Mouse (Mus musculus) spleen, adult 2 months (tissue): ENCODE results near the gene Zp3. TPM values are rescaled to one million over a fixed set of nuclear protein-coding genes. Genes with fewer than 3 reads are reported as not detected.

Source experiments
- DNase-seq, 2 experiments: peaks; one replicate each; pipeline versions ENCODE4 v3.0.0 to v3.0.0-alpha.2; 2012 to 2021; ENCODE audit warnings: low spot score in 2 of 2, low read depth in 1 of 2
- H3K27ac ChIP-seq: fragments of 200-500 bp; 2 replicates; pipeline ENCODE4 v1.5.1; 2012; ENCODE audit warnings: low read length, inconsistent platforms; ENCODE audit not compliant: insufficient read depth
- H3K27me3 ChIP-seq: fragments of 200-500 bp; 2 replicates; pipeline ENCODE4 v1.6.1; 2012; ENCODE audit warnings: mild to moderate bottlenecking, moderate library complexity, low read length, inconsistent platforms; ENCODE audit not compliant: control insufficient read depth, insufficient read depth
- H3K36me3 ChIP-seq: fragments of 200-500 bp; 2 replicates; pipeline ENCODE4 v1.6.1; 2012; ENCODE audit warnings: mild to moderate bottlenecking, low read length, inconsistent platforms; ENCODE audit not compliant: control insufficient read depth, insufficient read depth
- H3K4me1 ChIP-seq: fragments of 200-500 bp; 2 replicates; pipeline ENCODE4 v1.6.1; 2011; ENCODE audit warnings: inconsistent platforms; ENCODE audit not compliant: control insufficient read depth, insufficient read depth, insufficient read length
- H3K4me3 ChIP-seq: fragments of 200-500 bp; 2 replicates; pipeline ENCODE4 v1.5.1; 2011; ENCODE audit warnings: mild to moderate bottlenecking, inconsistent platforms; ENCODE audit not compliant: insufficient read depth, insufficient read length; ENCODE audit errors: extremely low read depth
- CTCF ChIP-seq: fragments of 200-500 bp; IDR thresholded peaks from 2 replicates; pipeline ENCODE4 v1.5.1; 2011; ENCODE audit warnings: mild to moderate bottlenecking, inconsistent platforms; ENCODE audit not compliant: insufficient read depth, insufficient read length, insufficient replicate concordance; ENCODE audit errors: extremely low read depth
- POLR2A ChIP-seq: fragments of 200-500 bp; IDR thresholded peaks from 2 replicates; pipeline ENCODE4 v1.6.1; 2011; ENCODE audit warnings: low read depth, low read length, inconsistent platforms
- WGBS: fragments of 180-500 bp; shearing (Covaris S2); methylation state at CpG from one replicate; pipeline ENCODE4 v1.1.7; 2018; 5-methylcytosine and 5-hydroxymethylcytosine counted together
- polyA plus RNA-seq: library from polyadenylated mRNA; depleted of rRNA; stranded (reverse); fragments of >200 nt; gene quantifications from 2 replicates; pipeline ENCODE4 v1.2.3, GENCODE M21; 2012

The Zp3 gene
- polyA plus RNA-seq, 1 experiment, result not detected

DNA sequence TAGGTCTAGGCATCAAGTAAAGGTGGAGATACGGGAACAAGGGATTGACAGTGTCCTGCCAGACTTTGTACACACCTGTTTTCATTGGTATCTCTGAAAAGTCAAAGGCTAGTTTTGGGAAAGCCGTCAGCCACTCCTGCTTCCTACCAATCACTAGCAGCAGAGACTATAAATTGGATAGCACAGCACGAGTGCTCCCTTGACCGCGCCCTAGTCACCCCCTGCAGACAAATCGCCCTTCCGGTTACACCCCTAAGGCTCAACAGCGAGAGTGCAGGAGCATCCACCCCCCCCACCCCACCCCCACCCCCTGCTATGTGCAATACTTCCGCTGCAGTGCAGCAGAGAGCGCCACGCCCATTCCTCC, 17.8 kb upstream of the Zp3 start:
- peak overlapping the region; percentile 94 for H3K27ac ChIP-seq
- peak overlapping the region; percentile 57 for H3K4me3 ChIP-seq
- no peaks in the 10 kb centered on the region for H3K36me3 ChIP-seq
- DNase-seq, result no peak
- WGBS, result 1% methylated on average over 11 of the region's 11 CpGs
- TF ChIP-seq POLR2A (no peak), CTCF (no peak)
- peaks cover 11% of the 10 kb centered on the region for H3K4me1 ChIP-seq
- no peaks in the 10 kb centered on the region for H3K27me3 ChIP-seq

GRCm38 (mm10) chr5:135962492-135963279, 17.2 kb upstream of the Zp3 start:
- WGBS, result under 1% methylated on average over 62 of the region's 64 CpGs
- TF ChIP-seq POLR2A (peak; percentile 83; the same call in 1 of the 2 replicates), CTCF (peak; percentile 17; the same call in 1 of the 2 replicates)
- H3K4me1 ChIP-seq, result peaks cover 11% of the 10 kb centered on the region

GRCm38 (mm10) chr5:135963280-135963627, 16.6 kb upstream of the Zp3 start:
- Histone ChIP-seq H3K4me1 (peaks cover 7% of the 10 kb centered on the region), H3K36me3 (no peaks in the 10 kb centered on the region), H3K27me3 (no peaks in the 10 kb centered on the region), H3K27ac (peak overlapping the region; percentile 85), H3K4me3 (peak overlapping the region; percentile 64; the same call in 1 of the 2 replicates)
- WGBS, result 19% methylated on average over 4 of the region's 6 CpGs
- DNase-seq, result no peak
- no peak for TF ChIP-seq CTCF

More at GRCm38 (mm10) chr5:135962492-135963279, 17.2 kb upstream of the Zp3 start:
- H3K27ac ChIP-seq, result peak overlapping the region; percentile 94
- DNase-seq, result peak; percentile 99 to 100
- H3K27me3 ChIP-seq, result no peaks in the 10 kb centered on the region
- no peaks in the 10 kb centered on the region for H3K36me3 ChIP-seq
- H3K4me3 ChIP-seq, result peak overlapping the region; percentile 64

- H3K27me3 ChIP-seq, result no peaks in the 10 kb centered on the region
- H3K4me3 ChIP-seq, result no peak overlapping the region
- H3K27ac ChIP-seq, result no peak overlapping the region
- H3K36me3 ChIP-seq, result no peaks in the 10 kb centered on the region
- TF ChIP-seq POLR2A (no peak), CTCF (no peak; the same call in 1 of the 2 replicates)
- WGBS, result 37% methylated on average over 24 of the region's 24 CpGs
- DNase-seq, result no peak
- peaks cover 7% of the 10 kb centered on the region for H3K4me1 ChIP-seq
These were observed 14.4 kb upstream of the Zp3 start for GRCm38 (mm10) chr5:135965501-135965930.

DNA sequence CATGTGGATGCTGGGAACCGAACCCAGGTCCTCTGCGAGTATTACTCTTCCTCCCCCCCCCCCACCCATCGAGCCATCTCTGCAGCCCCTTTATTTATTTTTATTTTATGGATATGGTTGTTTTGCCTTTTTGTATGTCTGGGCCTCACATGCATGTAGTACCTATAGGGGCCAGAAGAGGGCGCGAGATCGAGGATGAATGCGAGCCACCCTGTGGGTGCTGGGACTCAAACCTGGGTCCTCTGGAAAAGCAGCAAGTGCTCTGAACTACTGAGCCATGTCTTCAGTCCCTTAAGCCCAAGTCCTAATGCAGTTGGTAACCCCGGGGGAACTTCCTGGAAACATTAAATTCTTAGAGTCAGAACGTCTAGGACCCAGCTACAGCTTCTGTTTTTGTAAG, 13.0 kb upstream of the Zp3 start:
- H3K36me3 ChIP-seq, result no peaks in the 10 kb centered on the region
- no peaks in the 10 kb centered on the region; the same call in 1 of the 2 replicates for H3K4me1 ChIP-seq
- 69% methylated on average over 9 of the region's 9 CpGs for WGBS
- DNase-seq, result no peak
- no peaks in the 10 kb centered on the region for H3K27me3 ChIP-seq
- H3K27ac ChIP-seq, result no peak overlapping the region
- TF ChIP-seq POLR2A (no peak), CTCF (peak; percentile 35; the same call in 1 of the 2 replicates)
- no peak overlapping the region for H3K4me3 ChIP-seq

- 69% methylated on average over 1 of the region's 1 CpGs for WGBS
- TF ChIP-seq CTCF, result no peak; the same call in 1 of the 2 replicates
- no peak for TF ChIP-seq POLR2A
- H3K27me3 ChIP-seq, result no peaks in the 10 kb centered on the region
- H3K4me3 ChIP-seq, result no peak overlapping the region
- peak in 1 of 2 experiments; percentile 59 for DNase-seq
- H3K4me1 ChIP-seq, result no peaks in the 10 kb centered on the region
- H3K27ac ChIP-seq, result no peak overlapping the region
- no peaks in the 10 kb centered on the region for H3K36me3 ChIP-seq
These were observed 11.1 kb upstream of the Zp3 start for GRCm38 (mm10) chr5:135968781-135969180.

- no peak for DNase-seq
- Histone ChIP-seq H3K4me3 (no peak overlapping the region), H3K27ac (no peak overlapping the region), H3K27me3 (no peaks in the 10 kb centered on the region), H3K4me1 (no peaks in the 10 kb centered on the region), H3K36me3 (no peaks in the 10 kb centered on the region)
- no peak for TF ChIP-seq POLR2A
- no peak for TF ChIP-seq CTCF
- WGBS, result 93% methylated on average over 6 of the region's 6 CpGs
These were observed 9.7 kb upstream of the Zp3 start for GRCm38 (mm10) chr5:135970247-135970646.
